Mouse (Mus musculus): Measurements from ENCODE around the gene Ece1.

Gene Ece1

GRCm38 (mm10) chr4:137857116-137857515 lies 4.9 kb upstream of the Ece1 start:
- peak; percentile 76 to 78 for DNase-seq

GRCm38 (mm10) chr4:137858371-137858770 lies 3.7 kb upstream of the Ece1 start:
- no peak for DNase-seq

- DNase-seq: peak in 1 of 2 experiments; percentile 51
These were observed 501 bp upstream of the Ece1 start for GRCm38 (mm10) chr4:137861461-137862011.

- no peak for DNase-seq
These were observed 641 bp downstream of the Ece1 start for GRCm38 (mm10) chr4:137862516-137863240.

- no peak for DNase-seq
These were observed 2.0 kb downstream of the Ece1 start for GRCm38 (mm10) chr4:137864031-137864430.

GRCm38 (mm10) chr4:137864769-137865168 lies 2.7 kb downstream of the Ece1 start:
- peak; percentile 30 to 53 for DNase-seq

GRCm38 (mm10) chr4:137865221-137865641 lies 3.2 kb downstream of the Ece1 start:
- DNase-seq: peak in 1 of 2 experiments; percentile 31

GRCm38 (mm10) chr4:137866206-137866863 lies 4.3 kb downstream of the Ece1 start:
- DNase-seq: peak; percentile 30 to 54

GRCm38 (mm10) chr4:137867225-137867624 lies 5.2 kb downstream of the Ece1 start:
- DNase-seq: peak; percentile 40 to 60

- peak; percentile 70 to 80 for DNase-seq
These were observed 5.7 kb downstream of the Ece1 start for GRCm38 (mm10) chr4:137867675-137868257.

GRCm38 (mm10) chr4:137869667-137870274 lies 7.7 kb downstream of the Ece1 start:
- no peak for DNase-seq

- DNase-seq: no peak
These were observed 8.9 kb downstream of the Ece1 start for GRCm38 (mm10) chr4:137870979-137871378.

GRCm38 (mm10) chr4:137871431-137871830 lies 9.4 kb downstream of the Ece1 start:
- DNase-seq: no peak

- no peak for DNase-seq
These were observed 12.3 kb downstream of the Ece1 start for GRCm38 (mm10) chr4:137874337-137874736.

GRCm38 (mm10) chr4:137874826-137875225 lies 12.8 kb downstream of the Ece1 start:
- DNase-seq: no peak

GRCm38 (mm10) chr4:137875466-137876092 lies 13.5 kb downstream of the Ece1 start:
- no peak for DNase-seq

GRCm38 (mm10) chr4:137876834-137877233 lies 14.8 kb downstream of the Ece1 start:
- no peak for DNase-seq

GRCm38 (mm10) chr4:137877432-137877881 lies 15.4 kb downstream of the Ece1 start:
- peak in 1 of 2 experiments; percentile 40 for DNase-seq

- no peak for DNase-seq
These were observed 17.5 kb downstream of the Ece1 start for GRCm38 (mm10) chr4:137879383-137880156.

- no peak for DNase-seq
These were observed 19.4 kb downstream of the Ece1 start for GRCm38 (mm10) chr4:137881445-137881844.

GRCm38 (mm10) chr4:137882663-137883062 lies 20.6 kb downstream of the Ece1 start:
- DNase-seq: peak in 1 of 2 experiments; percentile 50
